Mouse (Mus musculus) stomach, embryonic 15.5 days (tissue): ENCODE results near the gene Ubap1. TPM values are rescaled to one million over a fixed set of nuclear protein-coding genes. Genes with fewer than 3 reads are reported as not detected.
A peak's percentile ranks its signal among the peaks of the same experiment; 100 is the strongest.

Experiments used
- ATAC-seq: fragments of 200-750 bp; cut with Nextera tagmentation; 2 replicates; pipeline ENCODE4 v1.8.0; 2017; ENCODE audit warnings: low read depth, moderate number of reproducible peaks, moderate TSS enrichment; ENCODE audit not compliant: insufficient read depth, low FRiP score
- H3K27ac ChIP-seq: fragments of 300-500 bp; sonication (generic); 2 replicates; pipeline ENCODE4 v1.5.1; 2015; ENCODE audit warnings: mild to moderate bottlenecking, inconsistent platforms
- H3K27me3 ChIP-seq: fragments of 300-500 bp; sonication (generic); replicated peaks from 2 replicates; pipeline ENCODE4 v1.6.1; 2015; ENCODE audit warnings: inconsistent platforms
- H3K36me3 ChIP-seq: fragments of 300-500 bp; sonication (generic); 2 replicates; pipeline ENCODE4 v1.6.1; 2015; ENCODE audit warnings: inconsistent platforms
- H3K4me1 ChIP-seq: fragments of 300-500 bp; sonication (generic); 2 replicates; pipeline ENCODE4 v1.6.1; 2015; ENCODE audit warnings: inconsistent platforms
- H3K4me2 ChIP-seq: fragments of 300-500 bp; sonication (generic); 2 replicates; pipeline ENCODE4 v1.6.1; 2015; ENCODE audit warnings: mild to moderate bottlenecking, inconsistent platforms
- H3K4me3 ChIP-seq: fragments of 300-500 bp; sonication (generic); replicated peaks from 2 replicates; pipeline ENCODE4 v1.5.1; 2015; ENCODE audit warnings: inconsistent platforms
- H3K9ac ChIP-seq: fragments of 300-500 bp; sonication (generic); 2 replicates; pipeline ENCODE4 v1.6.1; 2015; ENCODE audit warnings: inconsistent platforms
- H3K9me3 ChIP-seq: fragments of 300-500 bp; sonication (generic); 2 replicates; pipeline ENCODE4 v1.6.1; 2016; ENCODE audit warnings: inconsistent platforms
- WGBS: fragments of 180-500 bp; shearing (Covaris S2); methylation state at CpG from one replicate; pipeline ENCODE4 v1.1.7; 2015; 5-methylcytosine and 5-hydroxymethylcytosine counted together
- polyA plus RNA-seq: library from polyadenylated mRNA; unstranded; fragments of >200 nt; fragmentation: Nextera tagmentation; extraction: Ambion mirVana; gene quantifications from 2 replicates; pipeline ENCODE4 v1.2.1, GENCODE M21; 2015

Gene Ubap1
- polyA plus RNA-seq, 1 experiment from 2014 or later, result 48.9 TPM

DNA sequence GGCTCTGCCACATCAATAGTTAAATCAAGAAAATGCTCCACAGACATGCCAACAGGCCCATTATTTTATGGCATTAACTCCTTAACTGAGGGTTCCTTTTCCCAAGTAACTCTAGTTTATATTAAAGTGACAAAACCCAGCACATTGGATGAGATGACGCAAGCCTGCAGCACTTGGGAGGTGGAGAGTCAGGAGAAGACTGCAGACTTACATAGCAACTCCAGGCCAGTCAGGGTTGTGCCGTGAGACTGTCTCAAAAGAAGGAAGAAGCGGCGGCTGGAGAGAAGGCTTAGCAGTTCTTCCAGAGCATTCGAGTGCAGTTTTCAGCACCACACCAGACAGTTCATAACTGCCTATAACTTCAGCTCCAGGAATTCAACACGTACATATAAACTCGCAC, 10.6 kb downstream of the Ubap1 start:
- ATAC-seq, result no peak
- Histone ChIP-seq H3K4me1 (no peaks in the 10 kb centered on the region), H3K27me3 (no peaks in the 10 kb centered on the region), H3K9me3 (no peaks in the 10 kb centered on the region), H3K4me3 (no peak overlapping the region), H3K9ac (no peak overlapping the region), H3K27ac (no peak overlapping the region), H3K4me2 (no peak overlapping the region), H3K36me3 (peaks cover 5% of the 10 kb centered on the region)
- WGBS, result 80% methylated on average over 7 of the region's 7 CpGs

DNA sequence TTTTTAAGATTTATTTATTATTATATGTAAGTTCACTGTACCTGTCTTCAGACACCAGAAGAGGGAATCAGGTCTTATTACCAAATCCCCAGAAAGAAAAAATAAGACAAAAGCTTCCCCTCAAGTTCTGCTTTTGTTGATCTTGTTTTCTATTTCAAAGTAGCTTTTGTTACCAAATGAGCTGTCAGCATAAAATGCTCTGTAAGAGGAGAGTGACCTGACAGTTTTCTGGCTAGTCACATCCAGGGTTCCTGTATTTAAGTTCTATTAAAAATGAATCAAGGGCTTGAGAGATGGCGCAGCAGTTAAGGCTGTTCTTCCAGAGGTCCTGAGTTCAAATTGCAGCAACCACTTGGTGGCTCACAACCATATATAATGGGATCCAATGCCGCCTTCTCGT, 12.3 kb downstream of the Ubap1 start:
- Histone ChIP-seq H3K27me3 (no peaks in the 10 kb centered on the region), H3K4me1 (no peaks in the 10 kb centered on the region), H3K36me3 (no peaks in the 10 kb centered on the region), H3K4me3 (no peak overlapping the region), H3K9me3 (no peaks in the 10 kb centered on the region), H3K27ac (no peak overlapping the region), H3K9ac (no peak overlapping the region), H3K4me2 (no peak overlapping the region)
- no peak for ATAC-seq
- WGBS, result 95% methylated on average over 3 of the region's 3 CpGs

DNA sequence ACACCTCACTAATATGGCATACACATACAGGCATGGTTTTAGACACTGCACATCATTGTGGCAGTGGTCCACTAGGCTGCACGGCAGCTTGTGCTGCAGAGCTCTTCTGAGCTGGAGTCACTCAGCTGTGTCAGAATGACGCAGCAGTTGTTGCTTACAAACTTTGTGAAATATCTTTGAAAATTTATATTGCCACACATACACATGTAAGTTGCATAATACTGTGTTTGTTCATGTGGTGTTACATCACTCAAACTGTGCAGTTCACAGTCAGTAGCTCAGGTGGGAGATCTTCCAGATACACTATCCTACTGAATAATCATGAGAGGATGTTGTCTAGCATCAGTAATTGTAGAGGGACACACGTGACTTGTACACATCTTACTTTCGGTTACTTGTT, 19.4 kb downstream of the Ubap1 start:
- H3K4me2 ChIP-seq, result no peak overlapping the region

DNA sequence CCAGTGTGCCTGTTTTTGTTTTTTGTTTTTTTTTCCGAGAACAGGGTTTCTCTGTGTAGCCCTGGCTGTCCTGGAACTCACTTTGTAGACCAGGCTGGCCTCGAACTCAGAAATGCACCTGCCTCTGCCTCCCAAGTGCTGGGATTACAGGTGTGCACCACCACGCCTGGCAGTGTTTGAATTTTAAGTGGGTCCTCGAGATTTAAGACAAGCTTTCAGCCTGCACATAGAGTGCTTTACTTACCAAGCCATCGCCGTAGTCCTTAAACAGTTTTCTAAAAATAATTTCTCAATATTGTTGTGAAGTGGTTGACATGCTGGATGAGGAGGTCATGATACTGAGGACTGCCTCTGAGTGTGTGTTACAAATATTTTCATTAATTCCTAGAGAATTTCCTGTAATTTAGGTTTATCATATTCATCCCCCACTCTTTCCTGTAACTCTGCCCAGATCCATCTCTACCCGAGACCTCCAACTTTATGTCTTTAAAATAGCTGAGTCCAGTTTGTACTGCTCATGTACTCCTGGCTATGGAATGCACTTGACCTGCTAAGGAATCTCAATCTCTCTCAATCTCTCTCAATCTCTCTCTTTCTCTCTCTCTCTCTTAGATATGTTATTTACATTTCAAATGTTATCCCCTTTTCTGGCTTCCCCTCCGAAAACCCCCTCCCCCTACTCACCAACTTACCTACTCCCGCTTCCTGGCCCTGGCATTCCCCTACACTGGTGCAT, 21.1 kb downstream of the Ubap1 start:
- Histone ChIP-seq H3K27ac (no peak overlapping the region), H3K36me3 (peaks cover 8% of the 10 kb centered on the region; the same call in 1 of the 2 replicates), H3K9ac (no peak overlapping the region), H3K27me3 (no peaks in the 10 kb centered on the region), H3K4me1 (no peaks in the 10 kb centered on the region), H3K4me3 (no peak overlapping the region), H3K4me2 (no peak overlapping the region), H3K9me3 (no peaks in the 10 kb centered on the region)
- WGBS, result 88% methylated on average over 9 of the region's 9 CpGs
- ATAC-seq, result no peak

More for the DNA sequence above, 19.4 kb downstream of the Ubap1 start:
- Histone ChIP-seq H3K4me1 (no peaks in the 10 kb centered on the region), H3K4me3 (no peak overlapping the region), H3K27ac (no peak overlapping the region), H3K36me3 (peaks cover 6% of the 10 kb centered on the region; the same call in 1 of the 2 replicates), H3K9ac (no peak overlapping the region), H3K9me3 (no peaks in the 10 kb centered on the region), H3K27me3 (no peaks in the 10 kb centered on the region)
- ATAC-seq, result no peak
- 86% methylated on average over 4 of the region's 4 CpGs for WGBS

DNA sequence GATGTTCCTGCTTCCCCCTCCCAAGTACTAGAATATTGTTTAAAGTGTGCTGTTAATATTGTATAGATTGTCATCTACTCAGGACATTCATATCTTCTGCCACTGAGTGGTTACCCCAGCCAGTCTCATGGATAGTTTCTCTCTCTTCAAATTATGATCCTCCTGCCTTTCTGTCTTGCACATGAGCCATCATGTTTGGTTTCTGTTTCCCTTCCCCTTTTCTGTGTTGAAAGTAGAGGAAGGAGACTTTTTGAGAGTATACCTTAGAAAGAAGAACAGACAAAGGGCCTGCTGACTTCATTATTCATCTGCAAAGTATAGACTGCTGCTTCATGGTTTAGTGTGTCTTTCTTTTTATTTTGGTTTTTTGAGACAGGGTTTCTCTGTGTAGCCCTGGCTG, 28.8 kb downstream of the Ubap1 start:
- Histone ChIP-seq H3K4me3 (no peak overlapping the region), H3K9ac (no peak overlapping the region), H3K27ac (no peak overlapping the region), H3K9me3 (no peaks in the 10 kb centered on the region), H3K27me3 (no peaks in the 10 kb centered on the region), H3K4me2 (no peak overlapping the region), H3K36me3 (peaks cover 37% of the 10 kb centered on the region), H3K4me1 (no peaks in the 10 kb centered on the region)
- ATAC-seq, result no peak

DNA sequence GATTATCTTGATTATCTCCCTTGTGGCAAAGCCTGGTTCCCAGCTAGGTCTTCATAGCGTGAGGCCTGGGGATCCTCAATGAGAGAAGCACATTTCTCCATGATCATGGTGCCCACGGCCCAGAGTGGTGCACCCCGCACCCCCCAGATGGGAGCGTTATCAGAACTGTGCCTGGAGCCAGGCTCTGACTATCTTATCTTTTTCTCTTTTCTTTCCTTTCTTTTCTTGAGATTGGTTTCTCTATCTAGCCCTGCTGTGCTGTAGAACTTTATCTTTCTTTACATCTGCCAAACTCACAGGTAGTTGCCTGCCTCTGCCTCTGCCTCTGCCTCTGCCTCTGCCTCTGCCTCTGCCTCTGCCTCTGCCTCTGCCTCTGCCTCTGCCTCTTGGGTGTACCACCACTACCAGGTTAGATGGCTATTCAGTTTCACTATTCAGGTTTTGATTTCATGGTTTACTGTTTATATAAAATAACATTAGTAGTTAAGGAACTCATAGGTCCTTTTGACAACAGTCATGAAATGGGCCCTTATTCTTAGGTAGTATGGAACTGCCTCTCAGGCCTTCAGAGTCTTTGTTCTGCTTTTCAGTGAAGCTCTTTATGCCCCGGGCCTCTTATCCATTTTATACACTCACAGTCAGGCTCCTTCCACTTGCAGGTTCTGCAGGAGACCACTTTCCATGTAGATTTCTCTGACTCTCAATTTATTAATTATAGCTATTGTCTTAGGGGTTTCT, 32.6 kb downstream of the Ubap1 start:
- WGBS, result 91% methylated on average over 5 of the region's 5 CpGs
- H3K9ac ChIP-seq, result no peak overlapping the region
- H3K36me3 ChIP-seq, result peaks cover 26% of the 10 kb centered on the region
- no peak for ATAC-seq
- H3K4me2 ChIP-seq, result no peak overlapping the region
- no peaks in the 10 kb centered on the region for H3K27me3 ChIP-seq
- no peak overlapping the region for H3K27ac ChIP-seq
- no peak overlapping the region for H3K4me3 ChIP-seq
- H3K9me3 ChIP-seq, result no peaks in the 10 kb centered on the region
- H3K4me1 ChIP-seq, result no peaks in the 10 kb centered on the region

DNA sequence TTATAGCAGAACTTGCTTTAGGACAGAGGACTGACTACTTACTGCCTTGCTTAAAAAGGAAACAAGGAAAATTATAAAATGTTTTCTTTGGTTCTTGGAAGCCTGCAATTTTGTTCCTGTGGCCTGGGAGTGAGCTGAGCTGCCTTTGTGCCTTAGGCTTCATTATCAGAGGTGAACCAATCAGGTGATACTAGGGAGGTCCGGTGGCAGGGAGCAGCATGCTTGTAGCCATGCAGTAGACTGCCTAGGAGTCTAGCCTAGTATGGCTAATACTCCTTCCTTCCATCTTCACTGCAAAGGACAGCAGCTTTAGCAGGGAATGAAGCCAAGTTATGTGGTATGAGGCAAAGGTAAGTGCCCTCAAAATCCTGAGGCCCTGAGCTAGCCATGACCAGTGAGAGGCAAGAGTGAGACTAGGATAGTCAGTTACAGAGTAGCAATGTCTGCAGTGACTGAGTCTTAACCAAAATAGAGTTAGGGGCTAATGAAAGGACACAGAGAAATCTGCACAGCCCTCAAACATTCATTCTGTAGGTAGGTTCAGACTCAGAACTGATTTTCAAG, 37.7 kb downstream of the Ubap1 start:
- no peak overlapping the region for H3K27ac ChIP-seq
- no peak overlapping the region for H3K4me3 ChIP-seq
- no peak for ATAC-seq
- H3K4me1 ChIP-seq, result no peaks in the 10 kb centered on the region
- no peaks in the 10 kb centered on the region for H3K27me3 ChIP-seq
- 64% methylated on average over 1 of the region's 1 CpGs for WGBS
- H3K9ac ChIP-seq, result no peak overlapping the region
- peaks cover 16% of the 10 kb centered on the region for H3K36me3 ChIP-seq
- no peak overlapping the region for H3K4me2 ChIP-seq
- no peaks in the 10 kb centered on the region for H3K9me3 ChIP-seq

DNA sequence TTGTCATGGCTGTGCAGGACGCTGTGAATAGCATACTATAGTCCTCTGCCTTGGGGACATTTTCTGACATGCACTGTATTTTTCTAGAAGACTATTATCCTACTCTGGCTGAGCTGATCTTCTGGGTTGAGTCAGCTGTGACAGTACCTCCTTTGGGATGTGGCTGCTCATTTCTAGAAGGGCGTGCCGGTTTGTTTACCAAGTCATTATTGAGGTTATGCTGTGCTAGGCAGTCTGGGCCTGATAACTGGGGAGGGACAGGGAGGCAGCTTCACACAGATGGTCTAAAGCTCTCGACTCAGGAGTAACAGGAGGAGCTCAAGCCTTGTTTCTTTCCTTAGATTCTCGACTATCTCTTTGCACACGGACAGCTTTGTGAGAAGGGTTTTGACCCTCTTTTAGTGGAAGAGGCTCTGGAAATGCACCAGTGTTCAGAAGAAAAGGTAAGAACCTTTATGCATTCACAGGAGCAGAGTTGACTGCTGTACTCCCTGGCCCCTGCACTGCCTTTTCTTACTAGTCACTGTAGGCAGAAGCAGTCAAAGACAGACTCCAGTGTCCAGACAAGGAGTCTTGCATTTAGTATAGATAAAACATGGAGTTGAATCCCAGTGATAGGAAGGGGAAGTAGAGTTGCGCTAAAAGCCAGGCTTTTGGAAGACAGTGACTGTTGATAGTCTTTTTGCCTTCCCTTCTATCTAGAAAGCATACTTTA, 39.1 kb downstream of the Ubap1 start:
- H3K27me3 ChIP-seq, result no peaks in the 10 kb centered on the region
- H3K27ac ChIP-seq, result no peak overlapping the region
- no peaks in the 10 kb centered on the region for H3K9me3 ChIP-seq
- 67% methylated on average over 7 of the region's 7 CpGs for WGBS
- no peak overlapping the region for H3K4me2 ChIP-seq
- H3K4me3 ChIP-seq, result no peak overlapping the region
- H3K36me3 ChIP-seq, result peaks cover 21% of the 10 kb centered on the region
- ATAC-seq, result peak; percentile 90
- H3K4me1 ChIP-seq, result no peaks in the 10 kb centered on the region
- no peak overlapping the region for H3K9ac ChIP-seq

DNA sequence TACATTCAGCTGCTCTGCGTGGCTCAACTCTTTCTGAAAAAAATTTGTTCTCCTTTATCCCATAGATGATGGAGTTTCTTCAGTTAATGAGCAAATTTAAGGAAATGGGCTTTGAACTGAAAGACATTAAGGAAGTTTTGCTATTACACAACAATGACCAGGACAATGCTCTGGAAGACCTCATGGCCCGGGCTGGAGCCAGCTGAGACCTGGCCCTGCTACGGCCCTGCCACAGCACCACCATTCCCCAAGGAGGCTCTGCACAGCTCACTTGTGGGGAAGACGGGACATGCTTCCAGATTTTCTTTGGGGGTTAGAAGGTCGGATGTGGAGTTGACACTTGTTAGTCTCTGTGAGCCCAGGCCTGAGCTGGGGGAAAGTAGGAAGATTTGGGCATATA, 39.8 kb downstream of the Ubap1 start:
- no peaks in the 10 kb centered on the region for H3K27me3 ChIP-seq
- 84% methylated on average over 5 of the region's 5 CpGs for WGBS
- H3K4me3 ChIP-seq, result no peak overlapping the region
- no peak overlapping the region for H3K27ac ChIP-seq
- no peak overlapping the region for H3K4me2 ChIP-seq
- ATAC-seq, result no peak
- no peaks in the 10 kb centered on the region for H3K9me3 ChIP-seq
- H3K9ac ChIP-seq, result no peak overlapping the region
- H3K36me3 ChIP-seq, result peaks cover 23% of the 10 kb centered on the region
- no peaks in the 10 kb centered on the region for H3K4me1 ChIP-seq

DNA sequence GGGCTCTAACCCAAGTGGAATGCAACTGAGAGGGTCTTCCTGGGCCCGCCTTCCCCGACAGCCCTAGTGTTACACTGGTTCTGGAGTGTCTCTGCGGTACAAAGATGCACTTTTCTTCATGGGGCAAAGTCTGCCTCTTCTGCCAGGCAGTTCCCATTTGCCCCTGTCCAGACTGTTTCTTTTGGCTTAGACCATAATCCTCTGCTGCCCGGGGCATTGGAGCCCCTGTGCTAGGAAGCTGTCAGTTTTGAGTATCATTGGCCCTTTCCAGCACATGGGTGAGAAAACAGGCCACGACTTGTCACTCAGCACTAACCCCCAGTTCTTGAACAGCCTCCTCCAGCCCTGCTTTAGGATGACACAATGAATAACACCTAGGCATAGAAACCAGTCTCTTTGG, 40.4 kb downstream of the Ubap1 start:
- Histone ChIP-seq H3K27ac (no peak overlapping the region), H3K4me2 (no peak overlapping the region), H3K36me3 (peaks cover 29% of the 10 kb centered on the region), H3K4me1 (no peaks in the 10 kb centered on the region), H3K27me3 (no peaks in the 10 kb centered on the region), H3K4me3 (no peak overlapping the region), H3K9me3 (no peaks in the 10 kb centered on the region), H3K9ac (no peak overlapping the region)
- ATAC-seq, result no peak
- WGBS, result 85% methylated on average over 5 of the region's 5 CpGs

DNA sequence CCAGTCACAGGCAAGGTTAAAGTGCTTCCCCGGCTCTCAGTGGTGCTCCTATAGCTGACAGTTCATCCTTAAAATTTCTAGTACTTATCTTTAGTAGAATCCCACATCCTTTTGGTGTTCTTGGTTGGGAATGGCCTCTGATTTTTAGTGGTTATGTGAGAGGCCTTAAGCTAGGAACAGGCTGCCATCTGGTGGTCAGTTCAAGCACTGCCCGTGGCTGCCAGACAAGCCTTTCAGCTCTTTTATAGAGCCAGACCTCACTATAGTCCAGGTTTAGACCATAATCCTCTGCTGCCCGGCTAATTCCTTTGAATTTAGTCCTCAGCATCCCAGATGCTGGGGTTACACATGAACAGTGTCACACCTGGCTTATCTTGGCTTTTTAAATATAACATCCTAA, 41.3 kb downstream of the Ubap1 start:
- Histone ChIP-seq H3K27me3 (no peaks in the 10 kb centered on the region), H3K36me3 (peaks cover 36% of the 10 kb centered on the region), H3K9ac (no peak overlapping the region), H3K4me1 (no peaks in the 10 kb centered on the region), H3K4me2 (no peak overlapping the region), H3K27ac (no peak overlapping the region), H3K4me3 (no peak overlapping the region), H3K9me3 (no peaks in the 10 kb centered on the region)
- WGBS, result 23% methylated on average over 3 of the region's 3 CpGs
- no peak for ATAC-seq

DNA sequence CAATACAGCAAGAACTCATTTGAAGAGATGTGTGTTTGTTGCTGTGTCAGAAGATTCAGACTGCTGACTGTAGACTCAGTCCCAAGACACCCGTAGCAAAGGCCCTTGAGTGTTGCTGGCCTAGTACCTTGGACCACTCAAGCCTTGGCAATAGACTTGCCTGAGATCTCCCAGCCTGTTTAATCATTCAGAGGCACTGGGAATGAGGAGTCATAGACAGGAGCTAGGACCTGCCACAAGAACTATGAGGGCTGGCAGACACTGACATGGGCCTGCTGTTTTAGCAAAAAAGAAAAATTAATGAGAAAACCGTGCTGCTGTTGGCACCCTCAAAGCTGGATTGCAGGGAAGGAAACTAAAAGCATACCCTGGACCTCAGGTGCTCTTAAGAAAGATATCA, 42.2 kb downstream of the Ubap1 start:
- Histone ChIP-seq H3K27ac (no peak overlapping the region), H3K36me3 (peaks cover 44% of the 10 kb centered on the region), H3K9ac (no peak overlapping the region), H3K27me3 (no peaks in the 10 kb centered on the region), H3K4me2 (no peak overlapping the region), H3K4me1 (no peaks in the 10 kb centered on the region), H3K9me3 (no peaks in the 10 kb centered on the region), H3K4me3 (no peak overlapping the region)
- 90% methylated on average over 2 of the region's 2 CpGs for WGBS
- ATAC-seq, result no peak
